Mouse (Mus musculus) neural tube, embryonic 14.5 days (tissue): Measurements from ENCODE around the gene Limch1. TPM values are rescaled to one million over a fixed set of nuclear protein-coding genes. Genes with fewer than 3 reads are reported as not detected.

Source experiments
- ATAC-seq: fragments of 200-750 bp; cut with Nextera tagmentation; 2 replicates; pipeline ENCODE4 v1.8.0; 2017; ENCODE audit warnings: low read depth, mild to moderate bottlenecking, moderate TSS enrichment, moderate library complexity
- H3K27ac ChIP-seq: fragments of 300-500 bp; sonication (generic); 2 replicates; pipeline ENCODE4 v1.5.1; 2014; ENCODE audit warnings: low read depth, mild to moderate bottlenecking, control low read depth, low read length, moderate library complexity, mixed read lengths
- H3K27me3 ChIP-seq: fragments of 300-500 bp; sonication (generic); 2 replicates; pipeline ENCODE4 v1.6.1; 2014; ENCODE audit warnings: low read length; ENCODE audit not compliant: control insufficient read depth, insufficient read depth
- H3K36me3 ChIP-seq: fragments of 300-500 bp; sonication (generic); 2 replicates; pipeline ENCODE4 v1.6.1; 2014; ENCODE audit warnings: low read length, mixed read lengths; ENCODE audit not compliant: control insufficient read depth, insufficient read depth
- H3K4me1 ChIP-seq: fragments of 300-500 bp; sonication (generic); 2 replicates; pipeline ENCODE4 v1.6.1; 2014; ENCODE audit warnings: low read length; ENCODE audit not compliant: control insufficient read depth, insufficient read depth
- H3K4me2 ChIP-seq: fragments of 300-500 bp; sonication (generic); 2 replicates; pipeline ENCODE4 v1.6.1; 2014; ENCODE audit warnings: mild to moderate bottlenecking, low read depth, low read length, control low read depth
- H3K4me3 ChIP-seq: fragments of 300-500 bp; sonication (generic); 2 replicates; pipeline ENCODE4 v1.5.1; 2014; ENCODE audit warnings: low read depth, low read length, control low read depth, mixed read lengths
- H3K9ac ChIP-seq: fragments of 300-500 bp; sonication (generic); replicated peaks from 2 replicates; pipeline ENCODE4 v1.6.1; 2014; ENCODE audit warnings: low read depth, mild to moderate bottlenecking, control low read depth, low read length, mixed read lengths
- H3K9me3 ChIP-seq: fragments of 300-500 bp; sonication (generic); 2 replicates; pipeline ENCODE4 v1.6.1; 2016; ENCODE audit warnings: low read length; ENCODE audit not compliant: control insufficient read depth
- WGBS: fragments of 180-500 bp; shearing (Covaris S2); extraction: QIAGEN DNeasy Blood & Tissue Kit; methylation state at CpG from one replicate; pipeline ENCODE4 v1.1.7; 2014; 5-methylcytosine and 5-hydroxymethylcytosine counted together
- polyA plus RNA-seq: library from polyadenylated mRNA; unstranded; fragments of >200 nt; fragmentation: Nextera tagmentation; extraction: Ambion mirVana; gene quantifications from 2 replicates; pipeline ENCODE4 v1.2.1, GENCODE M21; 2014

The Limch1 gene
- polyA plus RNA-seq, 1 experiment from 2014 or later = 81.8 TPM

DNA sequence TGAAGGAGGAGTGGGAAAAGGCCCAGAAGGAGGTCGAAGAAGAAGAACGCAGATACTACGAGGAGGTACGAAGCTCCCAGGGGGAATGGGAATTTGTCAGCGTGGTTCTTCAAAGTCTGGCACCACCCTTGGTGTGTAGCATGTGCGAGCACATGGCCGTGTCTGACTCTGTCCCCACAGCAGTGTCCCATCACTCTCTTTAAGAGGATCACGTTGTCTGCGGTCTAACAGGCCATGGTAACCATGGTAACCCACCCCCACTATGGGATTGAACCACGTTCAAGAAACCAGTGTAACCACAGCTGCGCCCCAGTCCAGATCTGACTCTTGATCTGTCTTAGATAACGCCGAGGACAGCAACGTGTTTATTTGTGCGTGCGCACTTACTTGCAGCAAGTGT is 283.2 kb downstream of the Limch1 start:
- Histone ChIP-seq H3K4me2 (no peak overlapping the region), H3K27ac (no peak overlapping the region), H3K36me3 (peaks cover 23% of the 10 kb centered on the region), H3K9ac (no peak overlapping the region), H3K4me3 (no peak overlapping the region), H3K4me1 (no peaks in the 10 kb centered on the region), H3K9me3 (no peaks in the 10 kb centered on the region), H3K27me3 (no peaks in the 10 kb centered on the region)
- peak; percentile 76 for ATAC-seq
- 51% methylated on average over 16 of the region's 16 CpGs for WGBS

DNA sequence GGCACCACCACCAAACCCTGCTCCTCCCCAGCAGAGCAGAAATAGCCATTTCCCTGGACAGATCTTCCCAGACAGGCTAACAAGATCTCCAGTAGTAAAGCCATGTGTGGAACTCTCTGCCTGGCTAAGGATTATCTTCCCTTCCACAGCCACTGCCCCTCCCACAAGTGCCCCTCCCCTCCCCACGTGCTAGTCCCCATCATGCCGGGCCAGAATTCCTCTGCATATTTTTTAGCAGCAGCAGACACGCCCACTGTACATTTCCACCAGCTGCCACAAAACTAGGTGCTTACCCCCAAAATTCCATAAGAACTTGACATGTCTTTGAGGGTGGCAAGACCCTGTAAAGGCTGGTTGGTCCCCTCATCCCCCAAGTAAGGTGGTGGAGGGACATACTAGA is 284.3 kb downstream of the Limch1 start:
- no peak for ATAC-seq
- Histone ChIP-seq H3K9ac (no peak overlapping the region), H3K27ac (no peak overlapping the region), H3K4me3 (no peak overlapping the region), H3K9me3 (no peaks in the 10 kb centered on the region), H3K4me2 (no peak overlapping the region), H3K4me1 (no peaks in the 10 kb centered on the region), H3K36me3 (peaks cover 23% of the 10 kb centered on the region), H3K27me3 (no peaks in the 10 kb centered on the region)
- WGBS = 71% methylated on average over 3 of the region's 3 CpGs

DNA sequence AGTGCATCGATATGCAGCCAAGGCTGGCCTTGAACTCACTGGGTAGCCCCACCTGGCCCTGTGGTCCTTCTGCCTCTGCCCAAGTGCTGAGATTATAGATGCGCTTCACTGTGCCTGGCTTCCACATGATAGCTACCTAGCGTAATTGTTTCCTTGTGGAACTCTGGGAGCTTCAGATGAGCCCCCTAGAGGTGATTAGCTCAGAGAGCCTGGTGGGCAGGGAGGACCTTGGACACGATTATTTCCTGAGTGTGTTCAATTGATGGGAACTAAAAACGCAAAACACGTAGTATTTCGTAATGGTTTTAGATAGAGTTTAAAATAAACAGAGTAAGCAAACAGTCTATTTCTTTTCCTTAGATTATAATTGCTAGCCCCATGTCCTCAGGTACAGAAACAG is 287.0 kb downstream of the Limch1 start:
- no peak for ATAC-seq
- WGBS = 77% methylated on average over 7 of the region's 7 CpGs
- H3K36me3 ChIP-seq = peaks cover 25% of the 10 kb centered on the region

DNA sequence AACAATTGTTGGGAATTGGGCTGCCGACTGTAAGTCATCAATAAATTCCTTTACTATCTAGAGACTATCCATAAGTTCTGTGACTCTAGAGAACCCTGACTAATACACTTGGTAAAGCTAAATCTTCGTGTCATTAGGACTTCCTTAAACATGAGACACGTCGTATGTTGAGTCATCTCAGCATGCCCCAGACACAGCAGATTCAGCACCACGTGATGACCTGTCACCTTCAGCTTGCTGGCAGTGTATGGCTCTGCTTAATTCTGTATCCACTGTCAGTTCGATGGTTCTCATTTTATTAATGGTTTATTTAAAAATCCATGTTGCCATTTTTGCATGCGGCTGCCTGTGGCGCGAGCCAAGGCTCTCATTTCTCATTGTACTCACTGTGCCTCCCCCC is 298.3 kb downstream of the Limch1 start:
- Histone ChIP-seq H3K4me3 (no peak overlapping the region), H3K36me3 (0 out of 2 replicates have a peak, but pooled peaks cover 9% of the 10 kb centered on the region), H3K27me3 (no peaks in the 10 kb centered on the region), H3K4me1 (no peaks in the 10 kb centered on the region), H3K9ac (no peak overlapping the region), H3K4me2 (no peak overlapping the region), H3K27ac (no peak overlapping the region), H3K9me3 (no peaks in the 10 kb centered on the region)
- 82% methylated on average over 8 of the region's 9 CpGs for WGBS
- no peak for ATAC-seq

More for the DNA sequence above, 287.0 kb downstream of the Limch1 start:
- H3K27ac ChIP-seq = no peak overlapping the region
- no peak overlapping the region for H3K4me3 ChIP-seq
- no peak overlapping the region for H3K4me2 ChIP-seq
- no peak overlapping the region for H3K9ac ChIP-seq
- no peaks in the 10 kb centered on the region for H3K9me3 ChIP-seq
- H3K27me3 ChIP-seq = no peaks in the 10 kb centered on the region
- no peaks in the 10 kb centered on the region for H3K4me1 ChIP-seq

DNA sequence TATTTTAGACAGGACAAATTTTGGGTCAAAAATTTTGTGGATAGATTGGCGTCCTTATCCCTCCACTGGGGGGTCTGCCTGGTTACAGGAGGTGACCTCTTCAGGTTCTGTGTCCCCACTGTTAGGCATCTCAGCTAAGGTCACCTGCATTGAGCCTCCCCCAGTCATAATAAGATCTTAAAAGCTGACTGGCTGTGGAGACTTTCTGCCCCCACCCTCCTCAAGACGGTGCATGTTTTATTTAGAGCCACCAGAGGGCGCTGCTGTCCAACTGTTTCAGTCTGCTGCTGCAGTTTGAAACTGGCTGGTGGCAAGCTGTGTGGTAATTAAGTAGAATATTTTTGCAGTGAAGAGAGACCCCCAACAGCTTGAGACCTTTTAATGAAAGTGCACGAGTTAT is 302.4 kb downstream of the Limch1 start:
- peak; percentile 78 for ATAC-seq
- Histone ChIP-seq H3K4me3 (no peak overlapping the region), H3K9me3 (no peaks in the 10 kb centered on the region), H3K4me1 (no peaks in the 10 kb centered on the region), H3K36me3 (0 out of 2 replicates have a peak, but pooled peaks cover 9% of the 10 kb centered on the region), H3K9ac (no peak overlapping the region), H3K27ac (no peak overlapping the region), H3K4me2 (no peak overlapping the region), H3K27me3 (no peaks in the 10 kb centered on the region)
- WGBS = 15% methylated on average over 4 of the region's 4 CpGs

DNA sequence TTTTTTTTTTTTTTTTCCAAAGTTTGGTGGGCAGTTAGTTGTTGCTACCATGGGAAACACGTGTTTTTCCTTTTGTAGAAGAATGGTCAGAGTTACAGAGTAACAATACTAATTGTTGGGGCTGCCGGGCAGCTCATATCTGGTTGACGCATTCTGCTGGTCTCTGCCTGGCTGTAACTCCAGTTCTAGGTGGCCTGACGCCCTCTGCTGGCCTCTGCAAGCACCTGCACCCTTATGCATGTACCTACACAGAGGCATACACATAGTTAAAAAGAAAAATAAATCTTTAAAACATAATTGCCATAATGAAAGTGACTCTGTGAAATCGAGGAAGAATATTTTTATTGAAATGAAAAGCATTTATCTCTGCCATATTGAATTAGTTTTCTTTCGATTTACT is 312.2 kb downstream of the Limch1 start:
- no peak overlapping the region for H3K4me3 ChIP-seq
- no peak overlapping the region for H3K9ac ChIP-seq
- 89% methylated on average over 6 of the region's 6 CpGs for WGBS
- ATAC-seq = no peak
- no peak overlapping the region for H3K4me2 ChIP-seq
- no peaks in the 10 kb centered on the region for H3K27me3 ChIP-seq
- H3K4me1 ChIP-seq = no peaks in the 10 kb centered on the region
- no peak overlapping the region for H3K27ac ChIP-seq
- H3K9me3 ChIP-seq = no peaks in the 10 kb centered on the region
- H3K36me3 ChIP-seq = peaks cover 6% of the 10 kb centered on the region; the same call in 1 of the 2 replicates

DNA sequence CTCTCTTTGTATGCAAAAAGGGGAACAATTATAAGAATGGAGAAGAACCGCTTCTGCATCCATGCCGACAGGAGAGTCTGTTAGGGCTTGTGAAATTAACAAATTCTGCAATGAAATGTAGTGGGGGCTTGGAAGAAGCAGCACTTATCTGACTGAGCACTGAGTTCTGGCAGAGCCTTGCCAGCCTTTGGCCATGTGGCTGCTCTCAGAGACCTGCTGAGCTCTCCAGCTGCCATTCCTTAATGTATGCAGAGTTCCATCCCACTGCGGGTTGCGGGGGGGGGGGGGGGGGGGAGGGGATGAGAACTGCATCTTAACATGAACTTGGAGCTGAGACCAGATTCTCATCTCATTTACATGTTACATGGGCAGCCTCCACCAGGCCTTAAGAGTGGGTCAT is 314.9 kb downstream of the Limch1 start:
- Histone ChIP-seq H3K4me3 (no peak overlapping the region), H3K4me1 (no peaks in the 10 kb centered on the region), H3K9me3 (no peaks in the 10 kb centered on the region), H3K4me2 (no peak overlapping the region), H3K36me3 (no peaks in the 10 kb centered on the region; the same call in 1 of the 2 replicates), H3K27ac (no peak overlapping the region), H3K9ac (no peak overlapping the region), H3K27me3 (no peaks in the 10 kb centered on the region)
- ATAC-seq = no peak
- 36% methylated on average over 4 of the region's 4 CpGs for WGBS

DNA sequence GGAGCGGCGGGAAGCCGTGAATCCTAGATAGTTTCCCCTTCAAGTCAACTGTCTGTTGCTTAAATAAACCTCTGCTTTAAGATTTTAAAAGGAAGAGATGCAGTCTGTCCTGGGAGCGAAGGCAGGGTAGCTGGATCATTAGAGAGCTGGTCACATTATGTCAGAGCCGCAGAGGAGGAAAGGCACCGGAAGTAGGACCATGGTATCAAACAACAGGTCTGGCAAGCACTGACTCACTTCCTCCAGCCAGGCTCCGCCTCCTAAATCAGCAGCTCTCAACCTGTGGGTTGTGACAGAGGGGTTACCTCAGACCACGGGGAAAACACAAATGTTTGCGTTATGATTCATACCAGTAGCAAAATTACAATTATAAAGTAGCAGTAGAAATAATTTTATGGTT is 318.0 kb downstream of the Limch1 start:
- ATAC-seq = no peak
- H3K4me3 ChIP-seq = no peak overlapping the region
- H3K4me1 ChIP-seq = no peaks in the 10 kb centered on the region
- H3K9me3 ChIP-seq = no peaks in the 10 kb centered on the region
- no peaks in the 10 kb centered on the region for H3K27me3 ChIP-seq
- 91% methylated on average over 9 of the region's 9 CpGs for WGBS
- no peak overlapping the region for H3K4me2 ChIP-seq
- H3K36me3 ChIP-seq = no peaks in the 10 kb centered on the region
- H3K27ac ChIP-seq = no peak overlapping the region
- H3K9ac ChIP-seq = no peak overlapping the region

DNA sequence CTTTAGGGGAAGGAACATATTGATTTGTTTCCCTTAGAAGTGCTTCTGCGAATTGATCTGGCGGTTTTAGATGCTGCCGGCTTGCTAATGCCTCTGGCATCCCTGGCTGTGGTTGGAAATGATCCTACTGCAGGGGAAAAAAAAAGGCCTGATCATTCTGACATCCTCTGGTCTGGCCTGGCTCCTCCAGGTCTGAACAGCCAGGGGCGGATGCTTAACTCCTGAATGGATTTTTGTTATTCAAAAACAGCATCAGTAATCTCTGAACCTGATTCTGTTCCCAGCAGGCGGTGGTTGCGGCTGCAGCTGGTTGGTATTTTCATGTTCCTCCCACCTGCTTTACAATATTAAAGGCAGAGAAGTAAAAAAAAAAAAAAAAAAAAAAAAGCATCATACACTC is 337.5 kb downstream of the Limch1 start:
- no peak overlapping the region for H3K9ac ChIP-seq
- H3K4me2 ChIP-seq = no peak overlapping the region
- H3K9me3 ChIP-seq = no peaks in the 10 kb centered on the region; the same call in 1 of the 2 replicates
- H3K36me3 ChIP-seq = no peaks in the 10 kb centered on the region
- no peak overlapping the region for H3K4me3 ChIP-seq
- WGBS = 34% methylated on average over 6 of the region's 6 CpGs
- H3K27ac ChIP-seq = no peak overlapping the region
- H3K27me3 ChIP-seq = peaks cover 4% of the 10 kb centered on the region
- no peaks in the 10 kb centered on the region for H3K4me1 ChIP-seq
- ATAC-seq = no peak

DNA sequence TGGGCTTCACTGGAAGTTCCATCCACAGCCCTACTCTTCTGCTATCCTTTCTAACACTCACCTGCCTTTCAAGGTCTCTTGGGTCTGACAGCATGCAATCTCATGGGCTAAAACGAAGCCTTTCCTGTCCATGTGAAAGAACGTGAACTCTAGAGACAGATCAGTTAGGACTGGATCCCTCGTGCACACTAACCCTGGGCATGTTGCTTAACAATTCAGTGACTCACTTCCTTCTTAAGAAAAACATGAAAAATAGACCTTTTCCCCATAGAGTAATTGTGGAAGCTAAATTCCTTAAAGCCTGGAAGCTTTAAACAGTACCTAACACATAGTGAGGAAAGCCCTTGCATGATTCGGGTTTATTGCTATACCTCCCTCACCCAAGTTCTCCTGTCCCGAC is 345.2 kb downstream of the Limch1 start:
- Histone ChIP-seq H3K36me3 (no peaks in the 10 kb centered on the region), H3K4me1 (no peaks in the 10 kb centered on the region), H3K4me3 (no peak overlapping the region), H3K27me3 (peaks cover 56% of the 10 kb centered on the region), H3K9ac (no peak overlapping the region), H3K4me2 (no peak overlapping the region), H3K27ac (no peak overlapping the region), H3K9me3 (no peaks in the 10 kb centered on the region)
- no peak for ATAC-seq
- 75% methylated on average over 5 of the region's 5 CpGs for WGBS
